Mouse (Mus musculus): ENCODE results near the gene Dynll1. TPM values are rescaled to one million over a fixed set of nuclear protein-coding genes. Genes with fewer than 3 reads are reported as not detected.
A peak's percentile ranks its signal among the peaks of the same experiment; 100 is the strongest.
"Not testable (repeated sequence)": the region's sequence is repeated elsewhere in the genome, so short reads cannot be mapped to it uniquely, and the experiment has no call there.

Gene Dynll1
- polyA plus RNA-seq, 1 experiment from 2014 or later, result 1,463 TPM

- peak within 1 kb of the TSS; percentile 89 for H3K4me2 ChIP-seq
- H3K36me3 ChIP-seq (replicated peaks), result peaks cover 25% of the 10 kb centered on the region
- H3K4me3 ChIP-seq (replicated peaks), result peak within 1 kb of the TSS; percentile 97
- H3K27me3 ChIP-seq, result no peaks in the 10 kb centered on the region
- WGBS, result under 1% methylated on average over 79 of the region's 97 CpGs
- H3K4me1 ChIP-seq, result peaks cover 26% of the 10 kb centered on the region
- H3K9ac ChIP-seq, result peak within 1 kb of the TSS; percentile 96
- peak within 1 kb of the TSS; percentile 89 for H3K27ac ChIP-seq
- no peaks in the 10 kb centered on the region for H3K9me3 ChIP-seq
- ATAC-seq (ENCODE audit: low FRiP score), result peak; percentile 95
Measured at GRCm38 (mm10) chr5:115326875-115327609, 26.2 kb upstream of the Dynll1 start, which contains the start of gene Srsf9. Gene Srsf9 (plus strand): TSS chr5:115327177.

GRCm38 (mm10) chr5:115326256-115326831 is 25.5 kb upstream of the Dynll1 start:
- peaks cover 26% of the 10 kb centered on the region for H3K4me1 ChIP-seq
- H3K4me2 ChIP-seq, result peak overlapping the region; percentile 89
- no peaks in the 10 kb centered on the region for H3K27me3 ChIP-seq
- H3K27ac ChIP-seq, result peak overlapping the region; percentile 89
- ATAC-seq (ENCODE audit: low FRiP score), result peak; percentile 18
- H3K36me3 ChIP-seq (replicated peaks), result peaks cover 18% of the 10 kb centered on the region
- no peaks in the 10 kb centered on the region for H3K9me3 ChIP-seq
- peak overlapping the region; percentile 96 for H3K9ac ChIP-seq
- peak overlapping the region; percentile 97 for H3K4me3 ChIP-seq (replicated peaks)
- 37% methylated on average over 11 of the region's 11 CpGs for whole genome bisulfite sequencing

GRCm38 (mm10) chr5:115319004-115319940 is 18.5 kb upstream of the Dynll1 start:
- Histone ChIP-seq H3K4me1 (peaks cover 32% of the 10 kb centered on the region), H3K9ac (peak overlapping the region; percentile 46), H3K4me2 (peak overlapping the region; percentile 75), H3K27me3 (peaks cover 5% of the 10 kb centered on the region; the same call in 1 of the 2 replicates), H3K9me3 (no peaks in the 10 kb centered on the region), H3K4me3 (replicated peaks) (peak overlapping the region; percentile 38), H3K27ac (peak overlapping the region; percentile 74), H3K36me3 (replicated peaks) (no peaks in the 10 kb centered on the region)
- under 1% methylated on average over 21 of the region's 22 CpGs for WGBS
- peak; percentile 66 for ATAC-seq (ENCODE audit: low FRiP score)

GRCm38 (mm10) chr5:115317645-115318328 is 17.0 kb upstream of the Dynll1 start:
- WGBS, result 4% methylated on average over 10 of the region's 10 CpGs
- ATAC-seq (ENCODE audit: low FRiP score), result peak; percentile 59
- H3K4me3 ChIP-seq (replicated peaks), result no peak overlapping the region
- H3K27me3 ChIP-seq, result peaks cover 5% of the 10 kb centered on the region; the same call in 1 of the 2 replicates
- H3K9ac ChIP-seq, result no peak overlapping the region
- no peaks in the 10 kb centered on the region for H3K9me3 ChIP-seq
- no peaks in the 10 kb centered on the region for H3K36me3 ChIP-seq (replicated peaks)
- H3K4me2 ChIP-seq, result peak overlapping the region; percentile 24
- H3K27ac ChIP-seq, result peak overlapping the region; percentile 89
- H3K4me1 ChIP-seq, result peaks cover 39% of the 10 kb centered on the region

- no peak overlapping the region for H3K4me3 ChIP-seq (replicated peaks)
- H3K27me3 ChIP-seq, result peaks cover 5% of the 10 kb centered on the region; the same call in 1 of the 2 replicates
- peak overlapping the region; percentile 24 for H3K4me2 ChIP-seq
- H3K36me3 ChIP-seq (replicated peaks), result no peaks in the 10 kb centered on the region
- ATAC-seq (ENCODE audit: low FRiP score), result peak; percentile 65
- no peaks in the 10 kb centered on the region for H3K9me3 ChIP-seq
- peak overlapping the region; percentile 89 for H3K27ac ChIP-seq
- WGBS, result 3% methylated on average over 14 of the region's 14 CpGs
- peaks cover 39% of the 10 kb centered on the region for H3K4me1 ChIP-seq
- peak overlapping the region; percentile 33; the same call in 1 of the 2 replicates for H3K9ac ChIP-seq
Measured at GRCm38 (mm10) chr5:115316968-115317644, 16.3 kb upstream of the Dynll1 start.

- 53% methylated on average over 5 of the region's 5 CpGs for WGBS
- Histone ChIP-seq H3K9me3 (no peaks in the 10 kb centered on the region), H3K27ac (no peak overlapping the region), H3K4me1 (peaks cover 26% of the 10 kb centered on the region), H3K27me3 (peaks cover 1% of the 10 kb centered on the region; the same call in 1 of the 2 replicates), H3K4me3 (replicated peaks) (no peak overlapping the region), H3K9ac (peak overlapping the region; percentile 2; the same call in 1 of the 2 replicates), H3K4me2 (no peak overlapping the region), H3K36me3 (replicated peaks) (no peaks in the 10 kb centered on the region)
- no peak for ATAC-seq (ENCODE audit: low FRiP score)
Measured at GRCm38 (mm10) chr5:115313668-115313943, 12.8 kb upstream of the Dynll1 start.

GRCm38 (mm10) chr5:115312816-115313667 is 12.2 kb upstream of the Dynll1 start:
- no peak overlapping the region for H3K4me3 ChIP-seq (replicated peaks)
- 0 out of 2 replicates have a peak overlapping the region, but pooled peaks have one; percentile 2 for H3K9ac ChIP-seq
- ATAC-seq (ENCODE audit: low FRiP score), result no peak
- H3K4me2 ChIP-seq, result no peak overlapping the region
- peaks cover 21% of the 10 kb centered on the region for H3K4me1 ChIP-seq
- no peaks in the 10 kb centered on the region for H3K9me3 ChIP-seq
- no peaks in the 10 kb centered on the region for H3K27me3 ChIP-seq
- no peaks in the 10 kb centered on the region for H3K36me3 ChIP-seq (replicated peaks)
- no peak overlapping the region for H3K27ac ChIP-seq
- WGBS, result 76% methylated on average over 10 of the region's 10 CpGs

GRCm38 (mm10) chr5:115312354-115312753 is 11.6 kb upstream of the Dynll1 start:
- Histone ChIP-seq H3K27me3 (no peaks in the 10 kb centered on the region), H3K4me3 (replicated peaks) (no peak overlapping the region)
- no peak for ATAC-seq (ENCODE audit: low FRiP score)

GRCm38 (mm10) chr5:115302190-115302589 is 1.4 kb upstream of the Dynll1 start:
- WGBS, result 81% methylated on average over 5 of the region's 7 CpGs
- peaks cover 29% of the 10 kb centered on the region for H3K4me1 ChIP-seq
- H3K36me3 ChIP-seq (replicated peaks), result peaks cover 21% of the 10 kb centered on the region
- not testable (repeated sequence) for H3K4me3 ChIP-seq (replicated peaks); H3K27me3 ChIP-seq; H3K9ac ChIP-seq; H3K9me3 ChIP-seq; H3K27ac ChIP-seq; ATAC-seq (ENCODE audit: low FRiP score); H3K4me2 ChIP-seq

More at GRCm38 (mm10) chr5:115312354-115312753, 11.6 kb upstream of the Dynll1 start:
- Histone ChIP-seq H3K4me2 (no peak overlapping the region), H3K9me3 (no peaks in the 10 kb centered on the region), H3K36me3 (replicated peaks) (no peaks in the 10 kb centered on the region), H3K4me1 (peaks cover 14% of the 10 kb centered on the region), H3K9ac (no peak overlapping the region), H3K27ac (no peak overlapping the region)
- WGBS, result 86% methylated on average over 4 of the region's 4 CpGs

GRCm38 (mm10) chr5:115301615-115302014 is 816 bp upstream of the Dynll1 start:
- ATAC-seq (ENCODE audit: low FRiP score), result no peak

More at GRCm38 (mm10) chr5:115301615-115302014, 816 bp upstream of the Dynll1 start:
- Histone ChIP-seq H3K27me3 (peaks cover 8% of the 10 kb centered on the region; the same call in 1 of the 2 replicates), H3K9me3 (no peaks in the 10 kb centered on the region), H3K4me3 (replicated peaks) (peak overlapping the region; percentile 96), H3K36me3 (replicated peaks) (peaks cover 25% of the 10 kb centered on the region), H3K9ac (peak overlapping the region; percentile 46), H3K4me2 (peak overlapping the region; percentile 67), H3K4me1 (peaks cover 33% of the 10 kb centered on the region), H3K27ac (0 out of 2 replicates have a peak overlapping the region, but pooled peaks have one; percentile 94)
- 32% methylated on average over 13 of the region's 13 CpGs for WGBS

All from forebrain, embryonic 12.5 days (tissue).